Mouse (Mus musculus) Muller cell, postnatal 12 days (primary cell): ENCODE measurements around the gene Mrpl42.

ENCODE experiments used
- DNase-seq: peaks from one replicate; pipeline ENCODE4 v3.0.0-alpha.2; 2015; ENCODE audit errors: inconsistent ontology term

Mrpl42 gene

GRCm38 (mm10) chr10:95515293-95515931, 13.7 kb upstream of the Mrpl42 start:
- DNase-seq, result peak; percentile 55

GRCm38 (mm10) chr10:95514656-95515292, 13.0 kb upstream of the Mrpl42 start, which contains the start of gene Ube2n:
Gene Ube2n, plus strand, starts transcription at chr10:95515145.
- peak; percentile 100 for DNase-seq

GRCm38 (mm10) chr10:95513768-95514556, 12.2 kb upstream of the Mrpl42 start:
- DNase-seq, result peak; percentile 29

- no peak for DNase-seq
Measured at GRCm38 (mm10) chr10:95512635-95513034, 10.9 kb upstream of the Mrpl42 start.

- DNase-seq, result no peak
Measured at GRCm38 (mm10) chr10:95509263-95509662, 7.5 kb upstream of the Mrpl42 start.

GRCm38 (mm10) chr10:95508793-95509192, 7.1 kb upstream of the Mrpl42 start:
- no peak for DNase-seq

- DNase-seq, result no peak
Measured at GRCm38 (mm10) chr10:95508126-95508525, 6.4 kb upstream of the Mrpl42 start.

GRCm38 (mm10) chr10:95504341-95504740, 2.6 kb upstream of the Mrpl42 start:
- no peak for DNase-seq

- DNase-seq, result no peak
Measured at GRCm38 (mm10) chr10:95503443-95504235, 1.9 kb upstream of the Mrpl42 start.

GRCm38 (mm10) chr10:95501033-95501432, 707 bp downstream of the Mrpl42 start:
- DNase-seq, result no peak

- DNase-seq, result no peak
Measured at GRCm38 (mm10) chr10:95494268-95494667, 7.5 kb downstream of the Mrpl42 start.

- DNase-seq, result peak; percentile 32
Measured at GRCm38 (mm10) chr10:95489653-95490052, 12.1 kb downstream of the Mrpl42 start.

GRCm38 (mm10) chr10:95477516-95477915, 24.2 kb downstream of the Mrpl42 start:
- DNase-seq, result no peak

GRCm38 (mm10) chr10:95475923-95476322, 25.8 kb downstream of the Mrpl42 start:
- DNase-seq, result peak; percentile 51

GRCm38 (mm10) chr10:95471889-95472547, 29.7 kb downstream of the Mrpl42 start:
- DNase-seq, result no peak

- DNase-seq, result no peak
Measured at GRCm38 (mm10) chr10:95471186-95471585, 30.6 kb downstream of the Mrpl42 start.

GRCm38 (mm10) chr10:95468894-95469293, 32.8 kb downstream of the Mrpl42 start:
- no peak for DNase-seq

- no peak for DNase-seq
Measured at GRCm38 (mm10) chr10:95465485-95465896, 36.2 kb downstream of the Mrpl42 start.

- no peak for DNase-seq
Measured at GRCm38 (mm10) chr10:95464527-95464926, 37.2 kb downstream of the Mrpl42 start.

- peak; percentile 25 for DNase-seq
Measured at GRCm38 (mm10) chr10:95462231-95462630, 39.5 kb downstream of the Mrpl42 start.

- DNase-seq, result no peak
Measured at GRCm38 (mm10) chr10:95461053-95461553, 40.6 kb downstream of the Mrpl42 start.
